Mouse (Mus musculus) left cerebral cortex, postnatal 36 days (tissue): ENCODE data around the gene Mrps36. TPM values are rescaled to one million over a fixed set of nuclear protein-coding genes. Genes with fewer than 3 reads are reported as not detected.
"Not testable (repeated sequence)": the region's sequence is repeated elsewhere in the genome, so short reads cannot be mapped to it uniquely, and the experiment has no call there.

ENCODE experiments used
- DNase-seq, 2 experiments: peaks; one replicate each; pipeline ENCODE4 v3.0.0; 2021 to 2022; ENCODE audit warnings: low spot score in 2 of 2, mixed read lengths in 1 of 2
- intact Hi-C: fragments of 180-260 bp; cut with DNase I; formaldehyde crosslinking; loops from one replicate; pipeline ENCODE4 v1.15.1; 2025
- total RNA-seq, 2 experiments: library from RNA; stranded (reverse); gene quantifications; 2 replicates each; pipeline ENCODE4 v1.2.3; 2021

Gene Mrps36
- total RNA-seq, result 10 to 100 TPM; 48.0 to 56.9 TPM

GRCm38 (mm10) chr13:100744036-100744744, at the start of gene Mrps36:
Mrps36 (minus strand) TSS chr13:100744659.
- intact Hi-C loops, result no loop called here
- peak; percentile 91 to 92 for DNase-seq

GRCm38 (mm10) chr13:100789083-100789482, 44.6 kb upstream of the Mrps36 start:
- DNase-seq, result no peak
- intact Hi-C loops, result no loop called here

DNA sequence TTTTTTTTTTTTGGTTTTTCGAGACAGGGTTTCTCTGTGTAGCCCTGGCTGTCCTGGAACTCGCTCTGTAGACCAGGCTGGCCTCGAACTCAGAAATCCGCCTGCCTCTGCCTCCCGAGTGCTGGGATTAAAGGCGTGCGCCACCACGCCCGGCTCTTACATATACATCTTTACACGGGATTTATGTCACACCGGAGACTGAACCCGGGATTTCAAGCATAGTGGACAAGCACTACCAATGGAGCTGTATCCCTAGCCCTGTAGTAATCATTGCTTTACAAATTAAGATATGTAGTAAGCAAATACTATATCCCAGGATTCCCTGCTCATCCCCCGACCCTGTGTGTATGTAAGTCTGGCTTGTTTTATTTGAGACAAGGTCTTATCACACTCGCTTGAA, 43.6 kb upstream of the Mrps36 start:
- DNase-seq, intact Hi-C loops: not testable (repeated sequence)

DNA sequence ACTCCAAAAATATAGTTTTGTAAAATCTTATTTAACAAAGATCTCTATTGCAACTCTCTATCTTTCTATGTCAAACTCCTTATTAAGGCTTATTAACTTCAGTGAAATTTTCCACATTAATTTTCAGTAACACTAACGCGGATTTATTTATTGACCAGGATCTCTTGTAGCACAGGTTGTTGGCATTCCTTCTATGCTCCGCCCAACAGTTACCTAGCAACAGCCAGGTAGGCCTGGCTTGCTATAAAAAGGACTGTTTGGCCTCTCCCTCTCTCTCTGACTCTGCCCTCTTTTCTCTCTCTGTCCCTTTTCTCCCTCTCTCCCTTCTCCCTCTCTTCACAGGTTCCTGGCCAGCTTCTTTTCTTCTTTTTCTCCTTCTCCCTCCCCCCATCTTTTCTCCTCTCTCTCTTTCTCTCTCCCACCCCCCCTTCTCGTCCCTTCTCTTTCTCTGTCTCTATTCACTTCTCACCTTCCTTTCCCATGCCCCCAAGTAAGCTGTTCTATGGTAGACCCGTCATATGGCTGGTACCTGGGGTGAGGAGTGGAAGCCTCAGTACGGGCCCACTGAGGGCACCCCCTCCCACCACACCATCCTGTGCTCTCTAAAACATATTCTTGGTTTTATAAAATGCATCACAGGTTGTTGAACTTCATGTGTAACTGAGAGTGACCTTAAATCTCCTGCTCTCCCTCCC, 43.0 kb upstream of the Mrps36 start:
- intact Hi-C loops, result no loop called here
- no peak for DNase-seq

DNA sequence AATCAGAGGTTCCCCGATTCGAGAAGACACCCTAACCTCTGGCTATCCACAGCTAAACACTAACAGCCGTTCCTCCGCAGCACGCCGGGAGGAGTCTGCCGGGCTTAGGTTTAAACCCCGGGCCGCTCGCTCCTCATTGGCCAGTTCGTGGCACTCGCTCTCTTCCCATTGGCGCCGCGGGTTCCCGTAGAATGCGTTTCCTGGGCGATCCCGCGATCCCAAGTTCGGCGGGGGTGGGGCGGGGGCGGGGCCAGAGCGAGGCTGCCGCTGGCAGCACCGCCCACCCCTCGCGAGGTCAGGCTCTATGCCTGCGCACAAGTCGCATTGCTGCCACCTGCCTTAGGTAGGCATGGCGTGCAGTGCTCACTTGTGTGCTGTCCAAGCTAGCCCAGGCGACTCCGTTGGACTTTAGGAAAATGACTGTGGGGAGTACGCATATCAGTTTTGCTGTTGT, 42.0 kb upstream of the Mrps36 start, which contains the start of gene Ccnb1:
Ccnb1 (minus strand) TSS at position 157 of the 454 bp plus-strand sequence.
- intact Hi-C loops, result no loop called here
- peak; percentile 84 to 85 for DNase-seq

DNA sequence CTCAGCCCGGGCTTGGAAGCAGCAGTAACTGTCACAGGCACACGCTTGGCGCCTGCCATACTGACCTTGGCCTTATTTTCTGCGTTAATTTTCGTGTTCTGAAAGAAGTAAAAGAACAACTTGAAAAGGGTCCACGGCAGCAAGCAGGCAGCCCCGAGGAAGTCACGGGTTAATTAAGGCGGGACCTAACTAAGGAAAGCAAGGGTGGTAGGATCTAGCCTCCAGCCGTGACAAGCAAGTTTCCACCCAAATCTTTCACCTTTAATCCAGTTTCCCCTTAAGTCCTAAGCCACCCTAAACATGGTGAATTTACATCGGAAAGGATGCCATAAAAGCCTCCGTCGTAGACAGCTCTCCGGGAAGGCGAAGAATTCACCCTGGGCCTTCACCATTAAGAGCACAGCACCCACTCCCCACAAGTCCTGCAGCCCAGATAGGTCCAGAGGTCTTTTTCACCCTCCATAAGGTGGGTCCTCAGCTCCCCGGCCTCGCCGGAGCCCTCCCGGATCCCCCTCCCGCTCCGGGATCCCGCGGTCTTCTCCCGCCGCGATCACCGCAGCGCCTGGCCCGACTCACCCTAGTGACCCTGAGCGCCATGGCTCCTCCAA, 41.5 kb upstream of the Mrps36 start:
- intact Hi-C loops, result no loop called here
- DNase-seq, result peak in 1 of 2 experiments; percentile 8

DNA sequence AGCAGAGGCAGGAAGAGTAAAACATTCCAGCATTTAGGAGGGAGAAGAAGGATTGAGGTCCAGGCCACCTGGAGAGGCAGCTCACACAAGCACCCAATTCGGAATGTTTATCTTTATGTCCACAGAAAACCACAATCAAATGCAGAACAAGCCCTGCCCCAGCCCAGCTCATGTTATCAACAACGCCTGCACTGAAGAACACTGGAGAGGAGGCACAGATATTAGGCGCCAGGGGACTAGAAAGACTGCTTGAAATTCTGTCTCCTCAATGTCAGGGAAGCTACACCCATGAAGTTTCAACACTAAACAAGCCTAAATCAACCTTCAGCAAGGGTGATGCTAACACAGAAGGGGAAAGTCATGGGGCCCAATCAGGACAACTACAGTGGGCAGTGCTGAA, 33.0 kb upstream of the Mrps36 start:
- DNase-seq, result no peak
- intact Hi-C loops, result no loop called here

GRCm38 (mm10) chr13:100776710-100777109, 32.3 kb upstream of the Mrps36 start:
- intact Hi-C loops, result no loop called here
- no peak for DNase-seq

DNA sequence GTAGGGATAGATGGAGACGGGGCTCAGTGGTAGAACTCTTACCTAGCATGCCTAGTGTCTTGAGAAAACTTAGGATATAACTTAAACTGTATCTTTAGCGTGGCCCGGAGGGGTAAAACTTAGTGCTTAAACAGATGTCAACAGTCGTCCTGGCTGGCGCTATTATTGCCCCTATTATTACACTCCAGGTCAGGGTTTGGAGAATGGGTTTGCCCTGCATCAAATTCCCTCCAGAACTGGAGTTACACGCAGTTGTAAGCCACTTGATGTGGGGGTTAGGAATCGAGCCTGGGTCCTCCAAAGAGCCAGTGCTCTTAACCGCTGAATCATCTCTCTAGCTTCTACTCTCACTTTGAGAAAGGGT, 31.6 kb upstream of the Mrps36 start:
- intact Hi-C loops, result no loop called here
- no peak for DNase-seq

- intact Hi-C loops, result no loop called here
- DNase-seq, result peak; percentile 73 to 74
Measured at GRCm38 (mm10) chr13:100775252-100776055, 31.0 kb upstream of the Mrps36 start, which contains the start of gene Cenph. Cenph (minus strand) TSS chr13:100775899.

DNA sequence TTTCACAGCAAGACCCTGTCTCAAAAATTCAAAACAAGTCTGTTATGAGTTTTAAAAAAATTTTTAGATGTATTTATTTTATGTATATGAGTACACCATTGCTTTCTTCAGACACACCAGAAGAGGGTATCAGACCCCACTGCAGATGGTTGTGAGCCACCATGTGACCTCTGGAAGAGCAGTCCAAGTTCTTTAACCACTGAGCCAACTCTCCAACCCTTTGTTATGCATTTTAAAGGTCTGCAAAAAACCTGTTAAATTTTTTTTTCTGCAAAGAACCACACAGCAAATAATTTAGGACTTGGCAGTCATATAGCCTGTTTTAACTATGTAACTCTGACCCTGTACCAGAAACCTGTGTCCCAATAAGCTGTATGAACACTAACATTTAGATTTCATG, 30.2 kb upstream of the Mrps36 start:
- no peak for DNase-seq

GRCm38 (mm10) chr13:100755329-100755728, 10.9 kb upstream of the Mrps36 start:
- DNase-seq, result no peak
- intact Hi-C loops, result no loop called here

More for the DNA sequence above, 30.2 kb upstream of the Mrps36 start:
- intact Hi-C loops, result no loop called here

- intact Hi-C loops, result no loop called here
- no peak for DNase-seq
Measured at GRCm38 (mm10) chr13:100754186-100754585, 9.7 kb upstream of the Mrps36 start.

GRCm38 (mm10) chr13:100753011-100753410, 8.6 kb upstream of the Mrps36 start:
- intact Hi-C loops, result no loop called here
- no peak for DNase-seq

DNA sequence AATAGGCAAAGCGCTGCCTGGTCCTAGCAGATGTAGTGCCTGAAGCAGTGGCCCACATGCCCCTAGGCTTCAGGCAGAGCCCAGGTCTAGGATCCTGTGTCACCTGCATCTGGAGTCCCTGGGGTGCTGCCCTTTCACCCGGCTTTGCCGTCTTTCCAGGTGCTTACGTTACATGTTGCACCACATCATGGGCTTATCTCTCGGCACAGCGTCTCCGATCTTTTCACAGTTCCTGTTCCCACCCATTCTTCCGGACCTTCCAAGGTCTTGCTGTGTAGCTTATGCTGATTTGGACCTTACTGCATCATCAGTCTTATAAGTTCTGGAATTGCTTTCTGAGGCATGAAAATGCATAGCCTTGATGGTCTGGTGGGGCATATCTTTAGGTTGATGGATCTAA, 8.1 kb upstream of the Mrps36 start:
- no peak for DNase-seq
- intact Hi-C loops, result no loop called here

GRCm38 (mm10) chr13:100751402-100751801, 6.9 kb upstream of the Mrps36 start:
- intact Hi-C loops, result no loop called here
- no peak for DNase-seq

GRCm38 (mm10) chr13:100750799-100751198, 6.3 kb upstream of the Mrps36 start:
- DNase-seq, result no peak
- intact Hi-C loops, result no loop called here

DNA sequence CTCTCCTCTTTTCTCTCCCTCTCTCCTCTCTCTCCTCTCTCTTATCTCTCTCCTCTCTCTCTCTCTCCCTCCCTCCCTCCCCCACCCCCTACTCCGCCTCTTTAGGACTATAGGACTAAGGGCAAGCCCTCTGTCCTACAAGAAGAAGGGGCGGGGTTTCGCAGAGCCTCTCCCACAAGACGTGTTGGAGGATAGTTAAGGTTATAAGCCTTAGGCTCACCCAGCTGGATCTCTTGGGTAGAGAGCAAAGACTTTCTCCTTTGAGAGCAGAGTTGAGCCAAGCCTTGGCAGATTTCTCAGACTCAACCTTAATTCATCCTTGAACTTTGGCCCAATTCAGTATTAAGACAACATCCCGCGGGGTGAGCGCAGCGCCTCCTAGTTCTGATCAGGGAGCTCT, 4.2 kb upstream of the Mrps36 start:
- no peak for DNase-seq
- intact Hi-C loops, result loop anchor here (5.0 kb wide), 1 partner anchor 34 kb away; no protein-coding TSS in a partner anchor

- DNase-seq, result peak; percentile 52
- intact Hi-C loops, result loop anchor here (5.0 kb wide), 1 partner anchor 36 kb away; no protein-coding TSS in a partner anchor
Measured at GRCm38 (mm10) chr13:100746090-100746489, 1.6 kb upstream of the Mrps36 start.
